Mouse (Mus musculus) liver, embryonic 14.5 days (tissue): ENCODE data around the gene Bcas3. TPM values are rescaled to one million over a fixed set of nuclear protein-coding genes. Genes with fewer than 3 reads are reported as not detected.

ENCODE experiments used
- ATAC-seq: fragments of 200-750 bp; cut with Nextera tagmentation; 2 replicates; pipeline ENCODE4 v1.8.0; 2017; ENCODE audit warnings: moderate number of reproducible peaks, mild to moderate bottlenecking, moderate library complexity; ENCODE audit not compliant: insufficient read depth
- DNase-seq, 3 experiments: peaks; one replicate each; pipeline ENCODE4 v3.0.0-alpha.2; 2012 to 2013; ENCODE audit warnings: low read depth in 3 of 3, low spot score in 3 of 3
- H3K27ac ChIP-seq: fragments of 300-500 bp; sonication (generic); 2 replicates; pipeline ENCODE4 v1.5.1; 2014; ENCODE audit warnings: moderate library complexity, mild to moderate bottlenecking, control low read depth, inconsistent platforms
- H3K27me3 ChIP-seq: fragments of 300-500 bp; sonication (generic); 2 replicates; pipeline ENCODE4 v1.6.1; 2014; ENCODE audit warnings: mild to moderate bottlenecking, low read length, moderate library complexity; ENCODE audit not compliant: control insufficient read depth, insufficient read depth
- H3K36me3 ChIP-seq: fragments of 300-500 bp; sonication (generic); replicated peaks from 2 replicates; pipeline ENCODE4 v1.6.1; 2014; ENCODE audit warnings: low read depth; ENCODE audit not compliant: control insufficient read depth, insufficient read depth
- H3K4me1 ChIP-seq, 2 experiments: fragments of 200-500 bp in 1 of 2; fragments of 300-500 bp in 1 of 2; sonication (generic) in 1 of 2; replicated peaks; 2 replicates each; pipeline ENCODE4 v1.6.1; 2012 to 2014; ENCODE audit warnings: antibody characterized with exemption in 1 of 2, inconsistent platforms in 1 of 2, low read length in 1 of 2; ENCODE audit not compliant: control insufficient read depth in 2 of 2, insufficient read depth in 2 of 2
- H3K4me2 ChIP-seq: fragments of 300-500 bp; sonication (generic); 2 replicates; pipeline ENCODE4 v1.6.1; 2014; ENCODE audit warnings: low read depth, mild to moderate bottlenecking, control low read depth, moderate library complexity
- H3K4me3 ChIP-seq, 2 experiments: fragments of 200-500 bp in 1 of 2; fragments of 300-500 bp in 1 of 2; sonication (generic) in 1 of 2; 2 replicates each; pipeline ENCODE4 v1.5.1; 2012 to 2014; ENCODE audit warnings: low read depth in 2 of 2, low read length in 2 of 2, mild to moderate bottlenecking in 2 of 2, control low read depth in 1 of 2, inconsistent platforms in 1 of 2, moderate library complexity in 1 of 2; ENCODE audit not compliant: insufficient read depth in 1 of 2
- H3K9ac ChIP-seq: fragments of 300-500 bp; sonication (generic); replicated peaks from 2 replicates; pipeline ENCODE4 v1.6.1; 2014; ENCODE audit warnings: mild to moderate bottlenecking, control low read depth, moderate library complexity
- H3K9me3 ChIP-seq: fragments of 300-500 bp; sonication (generic); 2 replicates; pipeline ENCODE4 v1.6.1; 2016; ENCODE audit warnings: low read length, mixed read lengths; ENCODE audit not compliant: control insufficient read depth
- CTCF ChIP-seq: IDR thresholded peaks from 2 replicates; pipeline ENCODE4 v1.5.1; 2016; ENCODE audit warnings: antibody characterized with exemption, low read depth, control low read depth
- EP300 ChIP-seq: IDR thresholded peaks from 2 replicates; pipeline ENCODE4 v1.6.1; 2016; ENCODE audit warnings: antibody characterized with exemption, low read depth
- WGBS: fragments of 180-500 bp; shearing (Covaris S2); extraction: QIAGEN DNeasy Blood & Tissue Kit; methylation state at CpG from one replicate; pipeline ENCODE4 v1.1.7; 2014; ENCODE audit not compliant: insufficient replicate concordance; 5-methylcytosine and 5-hydroxymethylcytosine counted together
- polyA plus RNA-seq, 2 experiments: library from polyadenylated mRNA; depleted of rRNA in 1 of 2; stranded (reverse) in 1 of 2; unstranded in 1 of 2; fragments of >200 nt; fragmentation: Nextera tagmentation in 1 of 2; extraction: Ambion mirVana in 1 of 2; gene quantifications; 2 replicates each; pipeline versions ENCODE4 v1.2.1 to v1.2.3; 2012 to 2014

Gene Bcas3
- polyA plus RNA-seq, 2 experiments: 6.9 to 17.5 TPM

GRCm38 (mm10) chr11:85720269-85720773 lies 367.4 kb downstream of the Bcas3 start:
- Histone ChIP-seq H3K4me3 (no peak overlapping the region), H3K9ac (no peak overlapping the region), H3K4me1 (peaks cover 0 to 18% of the 10 kb centered on the region in 2 experiments; a peak in 2 of 4 replicates), H3K27ac (no peak overlapping the region), H3K4me2 (peak overlapping the region; percentile 3; the same call in 1 of the 2 replicates), H3K36me3 (no peaks in the 10 kb centered on the region), H3K27me3 (no peaks in the 10 kb centered on the region), H3K9me3 (no peaks in the 10 kb centered on the region)
- TF ChIP-seq CTCF (no peak), EP300 (no peak)
- 11% methylated on average over 6 of the region's 6 CpGs for WGBS
- DNase-seq (peak in 1 of 3 experiments; percentile 12), ATAC-seq (peak; percentile 62; the same call in 1 of the 2 replicates)

- Histone ChIP-seq H3K4me2 (no peak overlapping the region), H3K27ac (no peak overlapping the region), H3K9me3 (no peaks in the 10 kb centered on the region), H3K27me3 (no peaks in the 10 kb centered on the region), H3K36me3 (no peaks in the 10 kb centered on the region), H3K4me1 (peaks cover 0 to 18% of the 10 kb centered on the region in 2 experiments; a peak in 2 of 4 replicates), H3K4me3 (no peak overlapping the region), H3K9ac (no peak overlapping the region)
- 77% methylated on average over 4 of the region's 4 CpGs for WGBS
- TF ChIP-seq CTCF (no peak), EP300 (no peak)
- ATAC-seq: no peak
- DNase-seq: no peak
These were observed 369.0 kb downstream of the Bcas3 start for GRCm38 (mm10) chr11:85721986-85722385.

GRCm38 (mm10) chr11:85724159-85724558 lies 371.2 kb downstream of the Bcas3 start:
- Histone ChIP-seq H3K27me3 (no peaks in the 10 kb centered on the region), H3K9me3 (no peaks in the 10 kb centered on the region), H3K36me3 (no peaks in the 10 kb centered on the region), H3K4me2 (no peak overlapping the region), H3K9ac (no peak overlapping the region), H3K4me3 (no peak overlapping the region), H3K27ac (no peak overlapping the region), H3K4me1 (peaks cover 0 to 15% of the 10 kb centered on the region in 2 experiments; a peak in 2 of 4 replicates)
- 29% methylated on average over 6 of the region's 6 CpGs for WGBS
- DNase-seq (no peak), ATAC-seq (no peak)
- TF ChIP-seq EP300 (no peak), CTCF (no peak)

GRCm38 (mm10) chr11:85729725-85730124 lies 376.8 kb downstream of the Bcas3 start:
- no peak for DNase-seq
- 58% methylated on average over 2 of the region's 2 CpGs for WGBS

GRCm38 (mm10) chr11:85732462-85733012 lies 379.6 kb downstream of the Bcas3 start:
- no peak overlapping the region for H3K4me2 ChIP-seq
- H3K4me3 ChIP-seq: no peak overlapping the region
- no peak overlapping the region for H3K27ac ChIP-seq
- TF ChIP-seq EP300 (no peak), CTCF (no peak)
- 51% methylated on average over 4 of the region's 4 CpGs for WGBS
- no peaks in the 10 kb centered on the region for H3K27me3 ChIP-seq
- DNase-seq: no peak
- H3K36me3 ChIP-seq: no peaks in the 10 kb centered on the region
- H3K4me1 ChIP-seq: no peaks in the 10 kb centered on the region
- H3K9me3 ChIP-seq: no peaks in the 10 kb centered on the region
- no peak for ATAC-seq
- H3K9ac ChIP-seq: no peak overlapping the region

More at GRCm38 (mm10) chr11:85729725-85730124, 376.8 kb downstream of the Bcas3 start:
- Histone ChIP-seq H3K9me3 (no peaks in the 10 kb centered on the region), H3K9ac (no peak overlapping the region), H3K4me3 (no peak overlapping the region), H3K27me3 (no peaks in the 10 kb centered on the region), H3K4me2 (no peak overlapping the region), H3K36me3 (no peaks in the 10 kb centered on the region), H3K4me1 (no peaks in the 10 kb centered on the region), H3K27ac (no peak overlapping the region)
- no peak for ATAC-seq
- TF ChIP-seq CTCF (no peak), EP300 (no peak)
